Mouse (Mus musculus): ENCODE measurements around the gene Txn1. TPM values are rescaled to one million over a fixed set of nuclear protein-coding genes. Genes with fewer than 3 reads are reported as not detected.

The Txn1 gene
- polyA plus RNA-seq, 1 experiment from 2014 or later = 295 TPM

DNA sequence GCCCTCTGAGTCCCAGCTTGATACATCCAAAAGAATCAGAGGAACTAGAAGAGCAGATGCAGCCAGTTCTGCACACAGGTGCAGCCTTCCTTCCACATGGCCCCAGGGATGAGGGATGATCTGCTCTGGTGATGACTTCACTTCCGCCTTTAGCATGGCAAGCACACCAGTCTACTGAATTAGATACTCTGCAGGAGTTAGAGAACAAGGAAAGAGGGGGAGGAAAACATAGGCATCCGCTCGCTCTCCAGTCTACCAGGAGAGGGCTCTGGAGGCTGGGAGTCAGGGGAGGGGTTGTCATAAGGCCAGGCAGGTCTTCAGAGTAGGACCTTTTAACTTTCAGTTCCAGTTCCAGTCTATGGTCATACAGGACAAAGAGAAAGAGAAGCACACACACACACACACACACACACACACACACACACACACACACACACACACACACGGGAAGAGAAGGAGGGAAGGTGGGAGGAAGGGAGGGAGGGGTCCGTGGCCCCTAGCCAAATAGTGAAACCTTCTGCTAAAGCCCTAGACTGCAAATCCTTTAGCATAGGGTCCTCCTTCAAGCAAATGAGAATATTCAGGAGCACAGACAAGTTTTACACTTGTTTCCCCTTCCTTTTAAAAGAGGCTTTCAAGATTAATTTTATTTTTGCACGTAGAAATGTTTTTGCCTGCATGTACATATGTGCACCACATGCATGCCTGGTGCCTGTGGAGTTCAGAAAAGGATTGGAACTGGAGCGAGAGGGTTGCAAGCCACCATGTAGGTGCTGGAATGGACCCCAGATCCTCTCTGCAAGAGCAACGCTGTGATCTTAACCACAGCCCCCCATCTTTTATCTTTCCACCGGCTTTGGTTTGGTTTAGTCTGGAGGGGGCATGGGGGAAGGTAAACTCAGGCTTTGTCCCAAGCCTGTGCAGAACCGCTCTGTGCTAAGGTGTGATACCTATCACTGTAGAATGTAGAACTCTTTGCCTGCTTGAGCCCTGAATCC is 41.7 kb downstream of the Txn1 start:
- Histone ChIP-seq H3K4me3 (no peak overlapping the region), H3K4me2 (no peak overlapping the region), H3K36me3 (no peaks in the 10 kb centered on the region), H3K4me1 (replicated peaks) (peaks cover 18% of the 10 kb centered on the region), H3K9ac (no peak overlapping the region), H3K27me3 (peaks cover 10% of the 10 kb centered on the region), H3K27ac (replicated peaks) (no peak overlapping the region), H3K9me3 (no peaks in the 10 kb centered on the region)
- 75% methylated on average over 10 of the region's 10 CpGs for WGBS
- ATAC-seq (ENCODE audit: low read depth) = no peak

DNA sequence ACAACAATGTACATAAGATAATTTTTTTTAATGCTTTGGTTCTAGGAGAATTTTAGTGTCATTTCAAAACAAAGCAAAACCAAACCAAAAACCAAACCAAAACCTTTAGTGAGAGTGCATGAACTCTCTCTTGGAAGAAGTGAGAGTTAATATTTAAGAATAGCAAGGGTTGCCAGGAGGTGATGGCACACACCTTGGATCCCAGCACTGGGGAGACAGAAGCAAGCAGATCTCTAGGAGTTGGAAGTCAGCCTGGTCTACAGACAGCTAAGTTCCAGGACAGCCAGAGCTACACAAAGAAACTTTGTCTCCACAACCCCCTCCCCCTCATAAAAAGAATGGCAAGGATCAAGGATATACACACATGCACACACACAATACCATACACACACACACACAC is 43.2 kb downstream of the Txn1 start:
- Histone ChIP-seq H3K4me3 (no peak overlapping the region), H3K4me1 (replicated peaks) (peaks cover 17% of the 10 kb centered on the region; the same call in 1 of the 2 replicates), H3K27me3 (peaks cover 10% of the 10 kb centered on the region), H3K4me2 (no peak overlapping the region), H3K9ac (no peak overlapping the region), H3K36me3 (no peaks in the 10 kb centered on the region), H3K9me3 (no peaks in the 10 kb centered on the region), H3K27ac (replicated peaks) (no peak overlapping the region)
- no peak for ATAC-seq (ENCODE audit: low read depth)

DNA sequence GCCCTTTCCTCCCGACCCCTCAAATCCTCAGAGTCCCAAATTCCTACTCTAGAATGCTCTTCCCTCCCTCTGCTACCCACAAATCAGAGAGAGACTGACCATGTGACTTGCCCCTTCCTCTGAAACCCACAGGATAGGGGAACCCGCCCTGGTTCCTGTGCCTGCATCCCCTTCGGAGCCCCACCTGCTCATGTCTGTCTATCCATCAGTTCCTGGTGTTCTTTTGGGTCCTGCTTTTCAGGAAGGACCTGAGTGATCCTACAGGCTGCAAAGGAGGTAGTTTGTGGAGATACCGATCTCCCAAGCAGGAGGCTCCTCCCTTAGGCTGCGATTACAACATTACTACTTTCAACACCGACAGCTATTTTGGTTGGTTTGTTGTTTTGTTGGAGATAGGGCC is 47.4 kb downstream of the Txn1 start:
- H3K4me2 ChIP-seq = no peak overlapping the region
- peaks cover 5% of the 10 kb centered on the region; the same call in 1 of the 2 replicates for H3K4me1 ChIP-seq (replicated peaks)
- no peaks in the 10 kb centered on the region for H3K9me3 ChIP-seq
- WGBS = 87% methylated on average over 6 of the region's 6 CpGs
- no peak for ATAC-seq (ENCODE audit: low read depth)
- no peak overlapping the region for H3K4me3 ChIP-seq
- no peak overlapping the region for H3K27ac ChIP-seq (replicated peaks)
- no peak overlapping the region for H3K9ac ChIP-seq
- H3K36me3 ChIP-seq = no peaks in the 10 kb centered on the region
- no peaks in the 10 kb centered on the region for H3K27me3 ChIP-seq

DNA sequence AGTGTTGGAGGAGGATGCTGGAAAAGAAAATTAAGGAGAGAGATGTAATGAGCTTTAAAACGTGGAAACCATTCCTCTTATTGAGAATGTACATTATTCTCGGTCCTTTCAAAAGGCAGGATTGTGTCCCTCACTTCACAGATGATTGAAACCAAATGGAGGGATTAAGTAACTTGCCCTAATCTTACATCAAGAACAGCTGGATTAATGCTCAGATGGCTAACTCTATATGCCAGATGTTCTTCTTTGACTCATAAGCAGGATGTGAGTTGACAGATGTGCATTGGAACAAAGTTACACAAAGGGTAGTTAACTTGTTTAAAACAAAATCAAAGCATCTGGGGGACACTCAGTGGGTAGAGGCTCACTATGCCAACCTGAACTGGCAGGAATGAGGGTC is 49.5 kb downstream of the Txn1 start:
- H3K9me3 ChIP-seq = no peaks in the 10 kb centered on the region
- H3K4me1 ChIP-seq (replicated peaks) = peaks cover 5% of the 10 kb centered on the region; the same call in 1 of the 2 replicates
- no peak overlapping the region for H3K27ac ChIP-seq (replicated peaks)
- WGBS = 71% methylated on average over 2 of the region's 2 CpGs
- H3K27me3 ChIP-seq = no peaks in the 10 kb centered on the region
- no peak overlapping the region for H3K4me2 ChIP-seq
- H3K9ac ChIP-seq = no peak overlapping the region
- no peak overlapping the region for H3K4me3 ChIP-seq
- ATAC-seq (ENCODE audit: low read depth) = no peak
- no peaks in the 10 kb centered on the region for H3K36me3 ChIP-seq

DNA sequence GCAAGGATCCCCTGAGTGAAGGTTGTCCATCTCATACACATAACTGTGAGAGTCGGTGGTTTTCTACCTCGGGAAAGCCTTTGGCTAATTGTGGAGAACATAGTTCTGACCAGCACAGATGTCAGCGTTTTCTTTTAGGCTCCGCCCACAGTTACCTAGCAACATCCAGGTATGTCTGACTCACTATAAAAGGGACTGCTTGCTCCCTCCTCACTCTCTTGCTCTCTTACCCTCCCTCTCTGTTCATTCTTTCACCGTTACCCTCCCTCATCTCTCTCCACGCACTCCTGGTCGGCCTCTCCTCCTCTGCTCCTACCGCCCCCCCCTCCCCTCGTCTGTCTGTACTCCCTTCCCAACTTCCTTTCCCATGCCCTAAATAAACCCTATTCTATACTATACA is 51.6 kb downstream of the Txn1 start:
- H3K4me3 ChIP-seq = no peak overlapping the region
- no peaks in the 10 kb centered on the region for H3K27me3 ChIP-seq
- no peak overlapping the region for H3K27ac ChIP-seq (replicated peaks)
- no peaks in the 10 kb centered on the region for H3K9me3 ChIP-seq
- peak; percentile 20; the same call in 1 of the 2 replicates for ATAC-seq (ENCODE audit: low read depth)
- WGBS = 33% methylated on average over 9 of the region's 9 CpGs
- peaks cover 5% of the 10 kb centered on the region; the same call in 1 of the 2 replicates for H3K4me1 ChIP-seq (replicated peaks)
- H3K36me3 ChIP-seq = no peaks in the 10 kb centered on the region
- no peak overlapping the region for H3K9ac ChIP-seq
- no peak overlapping the region for H3K4me2 ChIP-seq

DNA sequence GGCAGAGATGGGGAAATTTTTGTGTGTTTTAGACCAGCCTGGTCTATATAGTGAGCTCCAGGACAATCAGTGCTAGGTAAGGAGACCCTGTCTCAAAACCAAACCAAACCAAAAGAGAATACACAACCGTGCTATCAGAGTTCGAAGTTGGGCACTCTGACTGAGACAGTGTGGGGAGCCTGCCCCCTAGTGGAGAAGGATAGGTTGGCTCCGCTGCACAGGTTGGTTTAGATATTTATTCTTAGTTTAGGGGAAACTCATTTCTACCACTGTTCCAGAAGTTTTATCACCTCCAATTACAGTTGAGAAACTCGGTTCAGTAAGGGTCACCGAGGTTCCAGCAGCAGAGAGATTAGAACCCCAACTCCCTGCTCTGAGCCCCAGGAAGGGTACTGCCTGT is 52.0 kb downstream of the Txn1 start:
- no peak overlapping the region for H3K4me2 ChIP-seq
- H3K27me3 ChIP-seq = no peaks in the 10 kb centered on the region
- 10% methylated on average over 5 of the region's 5 CpGs for WGBS
- peak; percentile 44 for ATAC-seq (ENCODE audit: low read depth)
- H3K4me3 ChIP-seq = no peak overlapping the region
- no peaks in the 10 kb centered on the region for H3K36me3 ChIP-seq
- H3K9me3 ChIP-seq = no peaks in the 10 kb centered on the region
- H3K27ac ChIP-seq (replicated peaks) = no peak overlapping the region
- no peak overlapping the region for H3K9ac ChIP-seq
- H3K4me1 ChIP-seq (replicated peaks) = peaks cover 5% of the 10 kb centered on the region; the same call in 1 of the 2 replicates

DNA sequence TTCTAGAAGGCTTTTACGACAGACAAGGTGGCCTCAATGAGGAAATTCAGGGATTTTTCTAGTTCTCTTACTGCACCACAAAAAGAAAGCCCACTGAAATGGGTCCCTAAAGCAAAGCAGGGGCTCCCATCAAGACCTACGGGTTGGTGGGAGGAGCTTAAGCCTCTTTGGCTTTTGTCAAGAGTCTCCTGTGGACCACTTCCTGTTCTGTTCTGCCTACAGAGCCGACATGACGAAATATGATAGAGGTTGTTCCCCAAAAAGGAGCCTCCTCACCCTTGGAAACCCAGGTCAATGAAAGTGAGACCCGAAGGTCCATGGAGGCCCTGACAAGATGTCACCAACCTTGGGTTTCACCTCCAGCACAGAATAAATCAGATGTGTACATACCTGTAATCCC is 53.6 kb downstream of the Txn1 start:
- ATAC-seq (ENCODE audit: low read depth) = no peak
- 85% methylated on average over 5 of the region's 5 CpGs for WGBS
- H3K27me3 ChIP-seq = no peaks in the 10 kb centered on the region
- H3K4me1 ChIP-seq (replicated peaks) = peaks cover 5% of the 10 kb centered on the region; the same call in 1 of the 2 replicates
- no peak overlapping the region for H3K4me3 ChIP-seq
- no peaks in the 10 kb centered on the region for H3K36me3 ChIP-seq
- H3K27ac ChIP-seq (replicated peaks) = no peak overlapping the region
- H3K4me2 ChIP-seq = no peak overlapping the region
- H3K9me3 ChIP-seq = no peaks in the 10 kb centered on the region
- H3K9ac ChIP-seq = no peak overlapping the region

DNA sequence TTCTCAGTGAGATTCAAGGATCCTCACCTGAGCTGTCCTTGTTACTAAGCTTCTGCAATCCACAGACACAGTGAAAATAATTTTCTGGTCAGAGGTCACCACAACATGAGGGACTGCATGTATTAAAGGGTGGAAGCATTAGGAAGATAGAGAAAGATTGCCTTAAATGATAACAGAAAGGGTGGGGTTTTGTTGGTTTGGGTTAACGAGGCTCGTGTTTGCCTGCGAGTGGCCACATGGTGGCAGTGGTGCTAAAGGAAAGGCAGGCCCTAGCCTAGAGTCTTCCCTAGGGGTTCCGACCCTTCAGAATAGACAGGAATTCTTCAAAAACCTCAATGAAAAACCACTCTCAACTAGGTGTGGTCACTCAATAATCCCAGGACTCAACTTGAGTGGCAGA is 55.0 kb downstream of the Txn1 start:
- no peak overlapping the region for H3K4me3 ChIP-seq
- no peaks in the 10 kb centered on the region for H3K9me3 ChIP-seq

DNA sequence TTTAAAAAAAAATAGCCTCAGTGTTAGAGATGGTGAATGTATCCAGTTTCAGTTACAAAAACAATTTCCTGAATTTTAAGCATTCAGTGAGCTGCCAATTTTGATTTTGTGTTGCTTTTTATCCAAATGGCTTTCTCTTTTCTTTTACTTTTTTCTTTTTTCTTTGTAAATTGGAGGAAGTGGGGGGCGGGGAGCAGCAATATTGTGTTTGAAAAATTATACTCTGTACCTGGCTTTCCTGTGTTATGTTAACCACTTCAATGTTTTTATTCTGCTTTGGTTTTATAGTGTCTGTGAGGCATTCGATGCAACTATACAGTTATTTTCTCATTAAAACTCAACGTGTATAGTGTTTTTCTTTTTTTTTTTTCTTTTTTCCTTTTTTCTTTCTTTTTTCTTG is 59.6 kb downstream of the Txn1 start:
- H3K27me3 ChIP-seq = no peaks in the 10 kb centered on the region
- no peak overlapping the region for H3K4me3 ChIP-seq
- no peak overlapping the region for H3K4me2 ChIP-seq
- H3K36me3 ChIP-seq = no peaks in the 10 kb centered on the region
- H3K27ac ChIP-seq (replicated peaks) = no peak overlapping the region
- no peaks in the 10 kb centered on the region for H3K9me3 ChIP-seq
- ATAC-seq (ENCODE audit: low read depth) = no peak
- H3K9ac ChIP-seq = no peak overlapping the region
- 87% methylated on average over 3 of the region's 3 CpGs for WGBS
- H3K4me1 ChIP-seq (replicated peaks) = peaks cover 19% of the 10 kb centered on the region

More for the DNA sequence above, 55.0 kb downstream of the Txn1 start:
- Histone ChIP-seq H3K4me1 (replicated peaks) (peaks cover 5% of the 10 kb centered on the region; the same call in 1 of the 2 replicates), H3K4me2 (no peak overlapping the region), H3K27me3 (no peaks in the 10 kb centered on the region), H3K36me3 (no peaks in the 10 kb centered on the region), H3K9ac (no peak overlapping the region), H3K27ac (replicated peaks) (no peak overlapping the region)
- ATAC-seq (ENCODE audit: low read depth) = 0 out of 2 replicates have a peak, but pooled peaks have one; percentile 69
- 14% methylated on average over 4 of the region's 4 CpGs for WGBS

DNA sequence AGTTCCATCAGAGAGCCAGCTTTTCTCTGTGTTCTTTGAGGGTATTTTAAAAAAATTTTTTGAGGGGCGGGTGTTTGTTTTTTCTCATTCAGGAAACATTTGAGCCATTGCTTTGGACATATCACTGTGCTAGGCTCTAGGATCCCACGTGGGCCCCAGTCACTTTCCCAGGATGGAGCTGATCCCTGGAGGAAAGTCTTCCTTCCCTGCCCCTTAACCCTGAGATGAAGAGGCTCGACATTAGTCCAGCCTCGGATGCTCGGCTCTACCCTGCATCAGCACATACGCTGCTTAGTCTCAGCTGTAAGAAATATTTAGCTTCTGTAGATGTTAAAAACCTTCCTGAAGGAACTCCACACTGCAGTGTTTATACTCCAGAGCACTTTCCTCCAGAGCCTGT is 60.3 kb downstream of the Txn1 start:
- no peaks in the 10 kb centered on the region for H3K27me3 ChIP-seq
- no peak for ATAC-seq (ENCODE audit: low read depth)
- H3K27ac ChIP-seq (replicated peaks) = no peak overlapping the region
- no peaks in the 10 kb centered on the region for H3K9me3 ChIP-seq
- no peaks in the 10 kb centered on the region for H3K36me3 ChIP-seq
- no peak overlapping the region for H3K9ac ChIP-seq
- no peak overlapping the region for H3K4me3 ChIP-seq
- WGBS = 62% methylated on average over 6 of the region's 6 CpGs
- H3K4me1 ChIP-seq (replicated peaks) = peaks cover 26% of the 10 kb centered on the region
- no peak overlapping the region for H3K4me2 ChIP-seq

DNA sequence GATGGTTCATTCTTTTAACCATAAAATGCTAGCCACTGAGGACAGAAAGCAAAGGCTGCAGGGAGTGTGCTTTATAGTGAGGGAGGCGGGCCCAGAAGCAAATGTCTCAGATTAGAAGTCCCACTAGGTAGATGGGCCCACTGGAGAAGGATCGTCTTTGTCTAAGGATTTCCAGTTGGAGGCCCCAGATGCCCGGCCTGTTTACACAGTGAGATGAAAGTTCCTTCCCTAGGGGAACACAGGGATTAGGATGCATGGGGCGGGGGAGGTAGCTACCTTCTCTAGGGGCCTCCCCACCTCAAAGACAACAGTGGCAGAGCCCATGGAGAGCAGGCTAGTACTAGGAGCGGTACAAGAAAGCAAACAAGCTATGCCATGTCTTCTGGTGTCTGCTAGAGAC is 61.1 kb downstream of the Txn1 start:
- Histone ChIP-seq H3K4me2 (no peak overlapping the region), H3K36me3 (no peaks in the 10 kb centered on the region), H3K9me3 (no peaks in the 10 kb centered on the region), H3K9ac (no peak overlapping the region), H3K4me3 (no peak overlapping the region), H3K27me3 (no peaks in the 10 kb centered on the region), H3K27ac (replicated peaks) (no peak overlapping the region), H3K4me1 (replicated peaks) (peaks cover 26% of the 10 kb centered on the region)
- ATAC-seq (ENCODE audit: low read depth) = no peak
- 52% methylated on average over 5 of the region's 5 CpGs for WGBS

Data from neural tube, embryonic 13.5 days (tissue).